Mouse (Mus musculus) megakaryocyte, embryonic 14.5 days (primary cell): ENCODE measurements around the gene Ap4s1.
"Not testable (repeated sequence)": the region's sequence is repeated elsewhere in the genome, so short reads cannot be mapped to it uniquely, and the experiment has no call there.

Experiments used
- FLI1 ChIP-seq: IDR thresholded peaks from 2 replicates; pipeline ENCODE4 v1.6.1; 2012; ENCODE audit warnings: low read length, inconsistent platforms, mixed read lengths
- GATA1 ChIP-seq: IDR thresholded peaks from 3 replicates; pipeline ENCODE4 v1.6.1; 2012; ENCODE audit warnings: mixed read lengths, low read length, inconsistent platforms, borderline replicate concordance

DNA sequence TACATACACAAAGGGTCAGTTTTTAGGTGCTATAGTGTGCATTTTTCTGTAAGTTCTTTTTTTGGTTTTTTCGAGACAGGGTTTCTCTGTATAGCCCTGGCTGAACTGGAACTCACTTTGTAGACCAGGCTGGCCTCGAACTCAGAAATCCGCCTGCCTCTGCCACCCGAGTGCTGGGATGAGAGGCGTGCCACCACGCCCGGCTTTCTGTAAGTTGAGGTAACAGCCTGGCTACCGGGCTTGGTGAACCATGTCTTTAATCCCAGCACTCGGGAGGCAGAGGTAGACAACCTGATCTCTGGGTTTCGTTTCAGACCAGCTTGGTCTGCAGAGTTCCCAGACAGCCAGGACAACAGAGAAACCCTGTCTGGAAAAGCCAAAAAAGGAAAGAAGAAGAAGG, 2.0 kb downstream of the Ap4s1 start:
- TF ChIP-seq GATA1, FLI1: not testable (repeated sequence)
